Mouse (Mus musculus) spleen, postnatal 10 days (tissue): ENCODE results near the gene Pls3.

Experiments used
- DNase-seq, 2 experiments: peaks; one replicate each; pipeline ENCODE4 v3.0.0; 2021 to 2022; ENCODE audit warnings: low spot score in 2 of 2

The Pls3 gene

GRCm38 (mm10) chrX:75874332-75875291 lies at the start of gene Pls3:
Gene Pls3, minus strand, starts transcription at chrX:75875182.
- DNase-seq: peak in 1 of 2 experiments; percentile 44

GRCm38 (mm10) chrX:75895716-75896115 lies 20.7 kb upstream of the Pls3 start:
- no peak for DNase-seq

- no peak for DNase-seq
Measured at GRCm38 (mm10) chrX:75875566-75875965, 584 bp upstream of the Pls3 start.

- DNase-seq: peak in 1 of 2 experiments; percentile 10
Measured at GRCm38 (mm10) chrX:75873813-75874212, 1.2 kb downstream of the Pls3 start.

- no peak for DNase-seq
Measured at GRCm38 (mm10) chrX:75873253-75873652, 1.7 kb downstream of the Pls3 start.

- DNase-seq: no peak
Measured at GRCm38 (mm10) chrX:75871855-75872254, 3.1 kb downstream of the Pls3 start.

GRCm38 (mm10) chrX:75861715-75862114 lies 13.3 kb downstream of the Pls3 start:
- no peak for DNase-seq

- DNase-seq: no peak
Measured at GRCm38 (mm10) chrX:75854294-75854693, 20.7 kb downstream of the Pls3 start.

- no peak for DNase-seq
Measured at GRCm38 (mm10) chrX:75844290-75844689, 30.7 kb downstream of the Pls3 start.

- DNase-seq: no peak
Measured at GRCm38 (mm10) chrX:75842835-75843234, 32.1 kb downstream of the Pls3 start.

- DNase-seq: no peak
Measured at GRCm38 (mm10) chrX:75842120-75842519, 32.9 kb downstream of the Pls3 start.

GRCm38 (mm10) chrX:75840263-75840662 lies 34.7 kb downstream of the Pls3 start:
- no peak for DNase-seq

- DNase-seq: no peak
Measured at GRCm38 (mm10) chrX:75834836-75835235, 40.1 kb downstream of the Pls3 start.

- DNase-seq: no peak
Measured at GRCm38 (mm10) chrX:75834286-75834685, 40.7 kb downstream of the Pls3 start.

- DNase-seq: no peak
Measured at GRCm38 (mm10) chrX:75833006-75833641, 41.9 kb downstream of the Pls3 start.

GRCm38 (mm10) chrX:75829867-75830255 lies 45.1 kb downstream of the Pls3 start:
- DNase-seq: no peak

GRCm38 (mm10) chrX:75829240-75829866 lies 45.6 kb downstream of the Pls3 start:
- no peak for DNase-seq

GRCm38 (mm10) chrX:75818647-75819271 lies 56.2 kb downstream of the Pls3 start:
- DNase-seq: no peak

GRCm38 (mm10) chrX:75814958-75815357 lies 60.0 kb downstream of the Pls3 start:
- DNase-seq: no peak

- no peak for DNase-seq
Measured at GRCm38 (mm10) chrX:75814123-75814522, 60.9 kb downstream of the Pls3 start.

- DNase-seq: no peak
Measured at GRCm38 (mm10) chrX:75796583-75796982, 78.4 kb downstream of the Pls3 start.

GRCm38 (mm10) chrX:75779796-75780195 lies 95.2 kb downstream of the Pls3 start:
- DNase-seq: no peak
